Mouse (Mus musculus) MEL (cell line): ENCODE measurements around the gene Nek8. TPM values are rescaled to one million over a fixed set of nuclear protein-coding genes. Genes with fewer than 3 reads are reported as not detected.

Experiments
- DNase-seq: peaks from one replicate; pipeline ENCODE4 v3.0.0; 2011; ENCODE audit warnings: low read depth, low spot score
- H3K27ac ChIP-seq: 2 replicates; pipeline ENCODE4 v1.5.1; 2012; ENCODE audit warnings: low read depth, mild to moderate bottlenecking, control low read depth, low read length, moderate library complexity; ENCODE audit not compliant: control insufficient read depth
- H3K27me3 ChIP-seq, 2 experiments: fragments of 150-350 bp in 1 of 2; sonication (generic) in 1 of 2; 2 replicates each; pipeline ENCODE4 v1.6.1; 2012; ENCODE audit warnings: low read length in 2 of 2, mild to moderate bottlenecking in 2 of 2, improper control_type of control experiment in 1 of 2, moderate library complexity in 1 of 2; ENCODE audit not compliant: insufficient read depth in 2 of 2, control insufficient read depth in 1 of 2
- H3K36me3 ChIP-seq, 2 experiments: 2 replicates each; pipeline ENCODE4 v1.6.1; 2012 to 2014; ENCODE audit warnings: low read length in 2 of 2, improper control_type of control experiment in 1 of 2, inconsistent platforms in 1 of 2, mild to moderate bottlenecking in 1 of 2; ENCODE audit not compliant: insufficient read depth in 2 of 2, control insufficient read depth in 1 of 2
- H3K4me1 ChIP-seq, 2 experiments: fragments of 150-350 bp in 1 of 2; sonication (generic) in 1 of 2; 2 replicates each; pipeline ENCODE4 v1.6.1; 2012; ENCODE audit warnings: low read length in 2 of 2, improper control_type of control experiment in 1 of 2, mild to moderate bottlenecking in 1 of 2; ENCODE audit not compliant: insufficient read depth in 2 of 2, control insufficient read depth in 1 of 2
- H3K4me3 ChIP-seq, 2 experiments: fragments of 150-350 bp in 1 of 2; sonication (generic) in 1 of 2; 2 replicates each; pipeline ENCODE4 v1.5.1; 2012; ENCODE audit warnings: low read depth in 2 of 2, low read length in 2 of 2, mild to moderate bottlenecking in 2 of 2, moderate library complexity in 2 of 2, control low read depth in 1 of 2, improper control_type of control experiment in 1 of 2; ENCODE audit not compliant: control insufficient read depth in 1 of 2, insufficient read depth in 1 of 2
- H3K79me2 ChIP-seq: 2 replicates; pipeline ENCODE4 v1.6.1; 2012; ENCODE audit warnings: mild to moderate bottlenecking, low read length, moderate library complexity; ENCODE audit not compliant: control insufficient read depth, poor library complexity, insufficient read depth
- H3K9ac ChIP-seq: 2 replicates; pipeline ENCODE4 v1.6.1; 2012; ENCODE audit warnings: low read depth, mild to moderate bottlenecking, control low read depth, low read length, moderate library complexity; ENCODE audit not compliant: control insufficient read depth, poor library complexity, severe bottlenecking
- H3K9me3 ChIP-seq: fragments of 150-350 bp; sonication (generic); replicated peaks from 2 replicates; pipeline ENCODE4 v1.6.1; 2012; ENCODE audit warnings: mild to moderate bottlenecking, low read length, improper control_type of control experiment, moderate library complexity; ENCODE audit not compliant: insufficient read depth
- CTCF ChIP-seq, 3 experiments: IDR thresholded peaks in 2 of 3; conservative IDR thresholded peaks in 1 of 3; 2 replicates each; pipeline ENCODE4 v1.5.1; 2011 to 2012; ENCODE audit warnings: low read length in 3 of 3, low read depth in 2 of 3, mild to moderate bottlenecking in 2 of 3, improper control_type of control experiment in 1 of 3, inconsistent platforms in 1 of 3, mixed read lengths in 1 of 3, moderate library complexity in 1 of 3; ENCODE audit not compliant: control insufficient read depth in 1 of 3, insufficient read depth in 1 of 3, poor library complexity in 1 of 3, severe bottlenecking in 1 of 3
- E2F4 ChIP-seq: IDR thresholded peaks from 2 replicates; pipeline ENCODE4 v1.6.1; 2011; ENCODE audit warnings: low read depth, low read length, improper control_type of control experiment, borderline replicate concordance
- EP300 ChIP-seq, 2 experiments: IDR thresholded peaks; 2 replicates each; pipeline ENCODE4 v1.6.1; 2011; ENCODE audit warnings: improper control_type of control experiment in 2 of 2, low read length in 2 of 2, low read depth in 1 of 2, mild to moderate bottlenecking in 1 of 2
- JUND ChIP-seq: IDR thresholded peaks from 2 replicates; pipeline ENCODE4 v1.6.1; 2011; ENCODE audit warnings: low read depth, mild to moderate bottlenecking, improper control_type of control experiment, low read length
- MXI1 ChIP-seq: IDR thresholded peaks from 2 replicates; pipeline ENCODE4 v1.6.1; 2011; ENCODE audit warnings: mild to moderate bottlenecking, low read depth, low read length, improper control_type of control experiment
- NELFE ChIP-seq: IDR thresholded peaks from 2 replicates; pipeline ENCODE4 v1.6.1; 2011; ENCODE audit warnings: low read depth, low read length, improper control_type of control experiment
- POLR2AphosphoS5 ChIP-seq: IDR thresholded peaks from 2 replicates; pipeline ENCODE4 v1.6.1; 2012; ENCODE audit warnings: low read depth, borderline replicate concordance, mild to moderate bottlenecking, inconsistent platforms, low read length, moderate library complexity, mixed read lengths
- RAD21 ChIP-seq: IDR thresholded peaks from 2 replicates; pipeline ENCODE4 v1.6.1; 2011; ENCODE audit warnings: mild to moderate bottlenecking, low read depth, low read length, improper control_type of control experiment
- RCOR1 ChIP-seq: IDR thresholded peaks from 2 replicates; pipeline ENCODE4 v1.6.1; 2012; ENCODE audit warnings: low read depth, mild to moderate bottlenecking, inconsistent platforms, low read length, improper control_type of control experiment
- SMC3 ChIP-seq: IDR thresholded peaks from 2 replicates; pipeline ENCODE4 v1.6.1; 2011; ENCODE audit warnings: low read depth, low read length, improper control_type of control experiment
- TAL1 ChIP-seq: IDR thresholded peaks from 2 replicates; pipeline ENCODE4 v1.6.1; 2012; ENCODE audit warnings: mild to moderate bottlenecking, inconsistent platforms, low read length, moderate library complexity, mixed read lengths
- TBP ChIP-seq: IDR thresholded peaks from 2 replicates; pipeline ENCODE4 v1.8.0; 2011; ENCODE audit warnings: low read depth, low read length, improper control_type of control experiment
- TCF12 ChIP-seq: IDR thresholded peaks from 2 replicates; pipeline ENCODE4 v1.6.1; 2014; ENCODE audit warnings: low read depth, mild to moderate bottlenecking, inconsistent platforms, low read length, improper control_type of control experiment, moderate library complexity
- USF2 ChIP-seq, 2 experiments: IDR thresholded peaks; 2 replicates each; pipeline ENCODE4 v1.6.1; 2011 to 2012; ENCODE audit warnings: improper control_type of control experiment in 2 of 2, low read length in 2 of 2, borderline replicate concordance in 1 of 2, inconsistent platforms in 1 of 2, low read depth in 1 of 2, mild to moderate bottlenecking in 1 of 2; ENCODE audit not compliant: insufficient read depth in 1 of 2
- ZKSCAN1 ChIP-seq: IDR thresholded peaks from 2 replicates; pipeline ENCODE4 v1.6.1; 2012; ENCODE audit warnings: low read depth, mild to moderate bottlenecking, inconsistent platforms, low read length, improper control_type of control experiment, moderate library complexity
- ZMIZ1 ChIP-seq: IDR thresholded peaks from 2 replicates; pipeline ENCODE4 v1.6.1; 2012; ENCODE audit warnings: low read depth, mild to moderate bottlenecking, inconsistent platforms, low read length, improper control_type of control experiment, moderate library complexity
- ZNF384 ChIP-seq: IDR thresholded peaks from 2 replicates; pipeline ENCODE4 v1.6.1; 2012; ENCODE audit warnings: low read depth, mild to moderate bottlenecking, inconsistent platforms, low read length, improper control_type of control experiment
- polyA plus RNA-seq, 2 experiments: library from polyadenylated mRNA; stranded (reverse) in 1 of 2; unstranded in 1 of 2; fragments of >175 nt in 1 of 2; fragments of >200 nt in 1 of 2; gene quantifications; 2 replicates each; pipeline versions ENCODE4 v1.2.1 to v1.2.4; 2012; ENCODE audit warnings: low replicate concordance in 2 of 2, low read depth in 1 of 2; ENCODE audit not compliant: insufficient read length in 2 of 2, insufficient read depth in 1 of 2, missing spikeins in 1 of 2
- total RNA-seq: library from RNA; depleted of rRNA; stranded (reverse); fragments of 300-350 nt; gene quantifications from 2 replicates; pipeline ENCODE4 v1.2.3, GENCODE M21; 2012

Nek8 gene
- total and polyA plus RNA-seq, 3 experiments, result 7.5 to 10.1 TPM; not detected in 1

DNA sequence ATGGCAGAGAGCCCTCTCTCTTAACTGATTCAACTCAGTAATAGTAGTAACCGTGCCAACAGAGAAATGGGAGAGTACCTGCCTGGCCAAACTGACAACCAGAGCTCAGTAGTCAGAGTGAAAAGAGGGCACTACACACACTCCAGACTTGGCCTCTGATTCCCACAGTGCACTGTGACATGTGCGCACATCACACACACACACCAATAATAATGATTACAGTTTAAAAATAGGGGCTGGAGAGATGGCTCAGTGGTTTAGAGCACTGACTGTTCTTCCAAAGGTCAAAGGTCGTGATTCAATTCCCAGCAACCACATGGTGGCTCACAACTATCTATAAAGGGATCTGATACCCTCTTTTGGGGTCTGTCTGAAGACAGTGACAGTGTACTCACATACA, 38.5 kb downstream of the Nek8 start:
- Histone ChIP-seq H3K79me2 (no peaks in the 10 kb centered on the region; the same call in 1 of the 2 replicates), H3K9me3 (no peaks in the 10 kb centered on the region), H3K36me3 (peaks cover 0 to 41% of the 10 kb centered on the region in 2 experiments; a peak in 2 of 4 replicates), H3K27ac (no peak overlapping the region), H3K9ac (no peak overlapping the region), H3K4me3 (no peak overlapping the region), H3K4me1 (peaks cover 38 to 40% of the 10 kb centered on the region in 2 experiments), H3K27me3 (no peaks in the 10 kb centered on the region)
- no peak for DNase-seq
- TF ChIP-seq E2F4 (no peak), CTCF (IDR thresholded peaks at IDR 0.05 in 2 of 3, conservative IDR thresholded peaks at IDR 0.05 in 1 of 3; ENCODE audit: control insufficient read depth in 1 of 3, insufficient read depth in 1 of 3, low read depth in 2 of 3, low read length in 3 of 3, poor library complexity in 1 of 3, severe bottlenecking in 1 of 3) (no peak), JUND (no peak), TBP (no peak), RCOR1 (no peak), ZKSCAN1 (no peak)

DNA sequence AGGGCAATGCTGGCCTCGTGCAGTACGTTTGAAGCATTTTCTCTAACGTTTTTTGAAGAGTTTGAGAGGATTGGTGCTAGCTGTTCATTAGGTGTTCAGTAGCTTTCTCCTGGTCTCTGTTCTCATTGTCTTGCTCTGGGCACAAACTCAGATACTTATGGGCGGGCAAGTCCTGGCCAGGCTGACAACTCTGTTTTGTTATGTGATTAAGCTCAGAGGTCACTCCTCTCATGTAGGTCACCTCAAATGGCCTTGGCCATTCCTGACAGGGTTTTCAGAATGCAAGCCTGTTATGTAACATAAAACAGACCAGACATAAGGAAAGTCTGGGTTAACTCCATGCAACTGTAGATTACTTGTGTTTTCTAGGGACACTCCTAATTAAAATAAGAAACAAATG, 38.9 kb downstream of the Nek8 start:
- H3K4me3 ChIP-seq, result no peak overlapping the region
- TF ChIP-seq EP300 (IDR thresholded peaks at IDR 0.05; ENCODE audit: low read depth in 1 of 2, low read length in 2 of 2) (no peak), TAL1 (no peak), TCF12 (no peak), POLR2AphosphoS5 (no peak), SMC3 (no peak), RCOR1 (no peak), ZNF384 (no peak), ZMIZ1 (no peak), RAD21 (no peak), MXI1 (no peak), NELFE (no peak), USF2 (IDR thresholded peaks at IDR 0.05; ENCODE audit: borderline replicate concordance in 1 of 2, insufficient read depth in 1 of 2, low read depth in 1 of 2, low read length in 2 of 2) (no peak)
- TF ChIP-seq, all 39 proteins: peak for 0
- H3K27ac ChIP-seq, result no peak overlapping the region
- H3K27me3 ChIP-seq, result no peaks in the 10 kb centered on the region
- peaks cover 0 to 43% of the 10 kb centered on the region in 2 experiments; a peak in 2 of 4 replicates for H3K36me3 ChIP-seq
- no peaks in the 10 kb centered on the region; the same call in 1 of the 2 replicates for H3K79me2 ChIP-seq
- no peak overlapping the region for H3K9ac ChIP-seq
- peaks cover 38 to 43% of the 10 kb centered on the region in 2 experiments for H3K4me1 ChIP-seq
- DNase-seq, result no peak
- no peaks in the 10 kb centered on the region for H3K9me3 ChIP-seq
